Mouse (Mus musculus): Measurements from ENCODE around the gene Xrcc1.

GRCm38 (mm10) chr7:24504868-24505267, 41.2 kb upstream of the Xrcc1 start:
- TF ChIP-seq POLR2A (IDR thresholded peaks at IDR 0.05; ENCODE audit: low read depth, low read length) (no peak), CTCF (IDR thresholded peaks at IDR 0.05; ENCODE audit: borderline replicate concordance, insufficient read depth, low read length) (no peak)

Data from embryonic fibroblast, embryonic 13.5 days (primary cell).